Mouse (Mus musculus) fibroblast of lung, adult 2 months (primary cell): Measurements from ENCODE around the gene Fkbp9.

Experiments
- DNase-seq: peaks from one replicate; pipeline ENCODE4 v3.0.0-alpha.2; 2011; ENCODE audit warnings: low read depth

Gene Fkbp9

DNA sequence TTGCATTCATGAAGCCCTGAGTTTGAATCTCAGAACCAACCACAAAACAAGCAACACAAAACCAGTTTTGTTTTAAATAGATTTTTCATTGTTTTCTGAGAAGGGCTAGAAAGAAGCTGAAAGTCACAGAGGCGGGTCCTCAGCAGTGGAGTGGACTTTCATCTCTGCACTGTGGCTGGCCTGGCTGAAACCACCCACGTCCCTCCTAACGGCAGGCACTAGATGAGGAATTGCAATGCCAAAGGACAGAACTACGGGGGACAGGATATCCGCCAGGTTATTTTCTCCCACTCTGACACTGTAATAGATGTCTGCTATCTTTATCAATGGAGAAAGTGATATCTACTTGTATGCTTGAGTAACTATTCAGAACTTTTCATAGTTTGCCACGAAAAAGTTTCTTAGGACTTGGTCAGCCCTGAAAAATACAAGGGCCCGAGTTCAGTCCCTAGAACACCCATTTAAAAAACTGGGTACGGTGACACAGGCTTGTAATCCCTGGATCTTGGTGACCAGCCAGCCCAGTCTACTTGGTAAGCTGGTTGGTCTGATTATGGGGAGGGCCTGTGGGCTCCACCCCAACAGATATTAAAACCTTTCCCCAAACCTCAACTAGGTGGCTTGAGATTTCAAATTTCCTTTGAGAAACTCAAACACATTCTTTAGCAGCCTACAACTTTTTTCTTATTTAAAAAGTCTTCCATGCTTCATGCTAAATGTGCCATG lies 74.4 kb downstream of the Fkbp9 start:
- DNase-seq, result no peak

DNA sequence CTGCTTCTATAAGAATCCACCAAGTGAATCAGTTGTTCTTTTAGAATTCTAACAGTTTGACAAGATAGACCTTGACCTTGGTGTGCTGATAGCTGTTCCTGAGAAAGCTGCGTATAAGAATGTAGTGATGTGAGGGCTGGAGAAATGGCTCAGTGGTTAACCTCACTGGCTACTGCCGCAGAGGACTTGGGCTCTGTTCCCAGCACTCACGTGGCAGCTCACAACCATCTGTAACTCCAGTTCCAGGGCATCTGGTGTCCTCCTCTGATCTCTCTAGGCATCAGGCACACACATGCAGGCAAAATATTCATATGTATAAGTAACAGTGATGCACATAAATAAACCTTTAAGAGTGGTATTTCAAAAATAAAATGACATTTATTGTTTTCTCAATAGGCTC lies 76.1 kb downstream of the Fkbp9 start:
- DNase-seq, result no peak

DNA sequence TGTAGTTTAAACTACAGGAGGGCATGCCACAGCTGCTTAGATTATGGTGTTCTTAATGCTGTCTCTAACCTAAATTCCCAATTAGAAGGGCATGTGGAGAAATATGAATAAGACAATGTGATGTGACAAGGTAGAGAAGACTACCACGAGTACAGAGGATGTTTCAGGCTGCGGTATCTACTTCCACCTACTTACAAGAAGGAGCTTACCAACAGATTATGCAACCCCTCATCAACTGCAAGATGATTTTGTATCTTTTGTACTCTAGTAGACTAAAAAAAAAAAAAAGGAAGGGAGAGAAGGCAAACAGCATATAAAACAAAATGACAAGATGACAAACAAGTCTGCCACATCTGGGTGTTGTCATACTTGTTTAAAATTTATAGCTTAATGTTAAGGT lies 76.5 kb downstream of the Fkbp9 start:
- DNase-seq, result no peak

DNA sequence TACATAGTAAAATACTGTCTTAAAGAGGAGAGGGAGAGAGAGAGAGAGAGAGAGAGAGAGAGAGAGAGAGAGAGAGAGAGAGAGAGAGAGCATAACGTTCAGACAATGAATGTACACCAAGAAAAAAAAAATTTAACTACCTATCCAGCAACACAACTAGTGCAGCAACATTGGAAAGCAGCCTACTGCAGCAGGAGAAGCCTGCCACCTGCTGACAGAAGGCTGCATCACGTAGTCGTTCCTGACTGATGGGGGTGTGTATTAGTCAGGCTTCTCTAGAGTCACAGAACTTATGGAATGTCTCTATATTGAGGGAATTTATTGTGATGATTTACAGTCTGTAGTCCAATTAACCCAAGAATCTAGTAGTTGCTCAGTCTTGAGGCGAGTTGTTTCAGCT lies 77.1 kb downstream of the Fkbp9 start:
- peak; percentile 40 for DNase-seq

DNA sequence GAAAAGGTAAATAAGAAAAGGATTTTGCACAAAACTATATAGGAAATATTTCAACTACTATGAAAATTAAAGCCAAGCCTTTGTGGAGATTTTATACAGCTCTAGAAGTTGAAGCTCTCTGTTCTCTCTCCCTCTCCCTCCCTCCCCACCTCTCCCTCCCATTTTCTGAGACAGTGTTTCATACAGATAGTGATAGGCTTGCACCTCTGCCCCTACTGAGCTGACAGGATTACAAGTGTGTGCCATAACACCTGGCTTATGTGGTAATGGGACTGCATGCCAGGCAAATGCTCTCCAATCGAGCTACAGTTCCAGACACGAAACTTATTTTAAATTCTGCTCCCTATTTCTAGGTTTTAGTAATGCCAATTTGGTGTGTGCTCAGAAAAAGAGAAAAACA lies 79.1 kb downstream of the Fkbp9 start:
- DNase-seq, result no peak

DNA sequence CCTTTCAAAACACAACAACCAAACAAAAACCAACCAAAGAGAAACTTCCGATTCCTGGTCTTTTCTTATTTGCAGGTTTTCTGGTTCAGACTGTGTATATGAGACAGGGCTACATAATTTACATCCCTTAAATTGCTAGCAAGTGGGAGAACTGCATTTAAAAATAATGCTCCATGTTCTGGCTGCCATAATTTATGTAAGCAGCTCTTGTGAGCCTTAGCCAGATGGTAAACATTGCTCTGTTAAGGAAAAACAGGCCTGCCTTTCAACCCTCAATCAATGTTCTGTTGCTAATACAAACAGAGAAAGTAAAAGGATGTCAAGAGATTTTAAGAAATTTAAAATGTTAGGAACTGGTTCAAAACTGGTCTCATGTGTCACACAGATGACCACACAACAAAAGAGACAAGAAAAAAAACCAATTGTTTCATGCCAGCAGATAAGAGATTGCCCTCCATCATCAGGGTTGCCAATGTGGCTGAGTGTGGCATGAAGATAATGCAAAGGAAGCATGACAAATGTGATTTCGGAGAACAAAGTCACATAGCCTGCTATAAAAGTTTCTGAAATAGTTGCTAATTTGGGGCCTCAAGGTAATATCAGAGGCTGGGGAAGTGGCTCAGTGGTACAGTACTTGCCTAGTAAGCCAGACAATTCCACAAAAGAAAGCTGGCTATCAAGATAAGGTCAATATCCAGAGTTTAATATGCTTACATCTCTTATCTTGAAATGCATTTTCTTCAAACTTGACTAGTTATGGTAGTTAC lies 81.4 kb downstream of the Fkbp9 start:
- DNase-seq, result no peak

DNA sequence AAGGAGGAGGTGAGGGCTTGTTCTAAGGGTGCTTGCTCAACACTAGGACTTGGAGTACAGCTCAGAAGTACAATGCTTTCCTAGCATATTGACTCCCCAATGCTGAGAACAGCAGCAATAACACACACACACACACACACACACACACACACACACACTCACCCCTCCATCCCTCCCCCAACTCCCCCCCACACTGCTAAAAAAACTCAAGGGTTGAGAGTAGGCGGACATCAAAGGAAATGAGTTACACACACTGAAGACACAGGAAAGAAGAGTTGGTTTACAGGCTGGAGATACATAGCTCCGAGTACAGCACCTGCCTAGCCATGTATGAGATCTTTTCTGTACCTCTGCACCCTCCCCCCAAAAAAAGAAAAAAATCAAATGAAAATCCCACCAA lies 84.4 kb downstream of the Fkbp9 start:
- no peak for DNase-seq

DNA sequence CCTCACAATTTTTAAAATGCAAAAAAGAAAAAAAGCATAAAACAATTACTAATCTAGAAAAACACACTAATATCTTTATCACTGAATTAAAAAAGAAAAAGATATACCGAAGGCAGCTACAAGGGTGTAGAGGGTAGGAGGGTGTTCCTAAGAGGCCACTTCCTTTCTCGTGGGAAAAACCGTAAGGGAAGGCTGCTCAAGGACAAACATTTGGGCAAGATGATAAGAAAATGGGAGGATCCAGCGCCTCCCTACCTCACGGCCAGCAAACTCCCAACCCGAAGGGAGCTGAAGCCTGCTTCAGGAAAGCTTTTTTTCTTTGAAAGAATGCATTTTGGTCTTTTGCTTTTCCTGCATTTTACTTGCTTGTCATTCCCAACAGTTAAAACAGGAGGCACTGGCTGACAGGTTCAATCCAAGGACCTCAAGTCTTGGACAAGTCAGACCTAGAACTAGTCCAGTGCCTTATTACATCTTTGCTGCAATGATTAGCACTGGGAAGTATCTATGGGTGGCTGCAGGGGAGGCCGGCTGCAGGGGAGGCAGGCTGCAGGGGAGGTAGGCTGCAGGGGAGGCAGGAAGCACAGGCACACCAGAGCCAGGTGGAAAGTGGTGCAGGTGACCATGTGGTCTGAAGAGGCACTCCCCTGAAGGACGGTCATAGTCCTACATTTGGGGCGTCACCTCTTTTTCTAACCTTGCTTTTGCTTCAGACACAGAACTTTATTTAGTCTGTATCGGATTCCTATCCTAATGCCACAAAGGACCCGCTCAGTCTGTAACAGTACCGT lies 85.9 kb downstream of the Fkbp9 start:
- DNase-seq, result no peak

DNA sequence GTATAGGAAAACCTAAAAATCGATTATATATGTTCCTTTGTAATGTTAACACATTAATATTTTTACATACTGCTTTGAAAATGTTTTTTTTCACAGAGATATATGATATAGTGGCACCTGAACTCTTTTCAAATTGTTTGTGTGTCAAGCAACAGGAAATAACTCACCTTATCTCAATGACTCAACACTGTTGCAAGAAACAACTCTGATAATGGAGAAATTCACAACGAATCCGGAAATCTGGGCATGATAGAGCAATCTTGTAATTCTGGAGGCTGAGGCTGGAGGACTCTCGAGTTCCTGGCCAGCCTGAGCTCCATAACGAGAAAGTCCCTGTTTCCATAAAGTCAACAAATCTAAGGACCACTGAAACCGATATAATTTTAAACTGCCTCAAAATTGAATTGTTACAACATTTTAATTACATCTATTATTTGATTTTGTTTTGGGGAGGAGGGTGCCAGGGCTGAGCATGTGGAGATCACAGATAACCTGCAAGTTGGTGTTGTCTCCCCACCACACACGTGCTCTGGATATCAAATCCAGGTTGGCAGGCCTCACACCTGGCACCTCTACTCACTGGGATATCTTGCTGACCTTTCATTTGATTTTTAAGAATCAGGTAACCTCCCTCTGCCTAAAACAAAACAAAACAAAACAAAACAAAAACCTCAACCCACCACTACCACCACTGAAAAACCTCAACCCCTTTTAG lies 87.6 kb downstream of the Fkbp9 start:
- no peak for DNase-seq

DNA sequence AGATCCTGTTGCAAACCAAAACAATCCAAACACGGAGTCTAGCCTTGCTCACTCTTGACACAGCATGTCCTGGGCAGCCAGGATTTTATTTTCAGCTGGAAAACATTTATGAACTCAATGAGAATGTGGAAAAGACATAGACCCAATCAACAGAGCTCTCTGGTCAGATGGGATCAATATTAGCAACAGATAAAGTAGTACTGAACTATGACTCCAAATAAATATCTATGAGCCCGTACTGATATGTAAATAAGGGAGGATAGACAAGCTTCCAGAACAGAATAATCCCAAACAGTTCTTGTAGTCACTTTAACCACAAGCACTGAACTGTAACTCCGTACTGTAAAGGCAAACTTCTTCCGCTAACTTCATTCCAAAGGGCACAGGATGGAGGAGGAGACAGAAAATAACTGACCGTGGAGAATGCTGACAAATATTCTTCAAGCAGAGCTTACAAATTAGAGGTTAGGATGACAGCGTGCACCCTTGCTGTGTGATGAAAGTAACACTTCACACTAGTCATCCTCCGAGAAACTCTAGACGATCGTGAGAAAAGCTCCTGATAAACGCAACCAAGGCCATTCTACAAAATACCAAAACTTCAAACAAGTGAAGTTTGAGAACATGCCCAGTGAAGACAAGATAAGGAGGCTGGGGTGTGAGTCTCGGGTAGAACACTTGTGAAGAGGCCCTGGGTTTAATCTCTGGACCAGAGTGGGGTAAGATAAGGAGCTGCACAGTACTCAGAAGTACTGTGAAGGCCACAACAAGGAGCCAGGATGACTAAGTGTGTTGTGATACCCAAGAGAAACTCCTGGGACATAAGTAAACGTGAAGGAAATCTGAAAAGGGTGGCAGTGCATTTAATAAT lies 88.6 kb downstream of the Fkbp9 start:
- no peak for DNase-seq

DNA sequence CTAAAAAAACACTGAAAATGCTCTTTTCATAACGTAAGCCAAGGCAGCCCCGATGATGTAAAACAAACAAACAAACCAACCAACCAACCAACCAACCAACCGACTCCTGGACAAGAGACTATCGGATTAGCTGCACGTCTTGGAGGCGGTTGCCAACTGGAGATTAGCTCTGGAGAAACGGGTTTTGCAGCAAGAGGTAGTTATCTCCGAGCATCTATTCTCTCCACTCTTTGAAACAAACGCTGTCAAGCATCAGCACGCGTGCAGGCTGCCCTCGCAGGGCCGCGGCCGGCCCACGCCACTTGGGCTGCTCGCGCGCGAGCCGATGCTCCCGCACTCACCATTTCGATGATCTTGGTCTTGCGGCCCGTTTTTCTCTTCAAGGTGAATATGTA lies 91.5 kb downstream of the Fkbp9 start:
- DNase-seq, result no peak

DNA sequence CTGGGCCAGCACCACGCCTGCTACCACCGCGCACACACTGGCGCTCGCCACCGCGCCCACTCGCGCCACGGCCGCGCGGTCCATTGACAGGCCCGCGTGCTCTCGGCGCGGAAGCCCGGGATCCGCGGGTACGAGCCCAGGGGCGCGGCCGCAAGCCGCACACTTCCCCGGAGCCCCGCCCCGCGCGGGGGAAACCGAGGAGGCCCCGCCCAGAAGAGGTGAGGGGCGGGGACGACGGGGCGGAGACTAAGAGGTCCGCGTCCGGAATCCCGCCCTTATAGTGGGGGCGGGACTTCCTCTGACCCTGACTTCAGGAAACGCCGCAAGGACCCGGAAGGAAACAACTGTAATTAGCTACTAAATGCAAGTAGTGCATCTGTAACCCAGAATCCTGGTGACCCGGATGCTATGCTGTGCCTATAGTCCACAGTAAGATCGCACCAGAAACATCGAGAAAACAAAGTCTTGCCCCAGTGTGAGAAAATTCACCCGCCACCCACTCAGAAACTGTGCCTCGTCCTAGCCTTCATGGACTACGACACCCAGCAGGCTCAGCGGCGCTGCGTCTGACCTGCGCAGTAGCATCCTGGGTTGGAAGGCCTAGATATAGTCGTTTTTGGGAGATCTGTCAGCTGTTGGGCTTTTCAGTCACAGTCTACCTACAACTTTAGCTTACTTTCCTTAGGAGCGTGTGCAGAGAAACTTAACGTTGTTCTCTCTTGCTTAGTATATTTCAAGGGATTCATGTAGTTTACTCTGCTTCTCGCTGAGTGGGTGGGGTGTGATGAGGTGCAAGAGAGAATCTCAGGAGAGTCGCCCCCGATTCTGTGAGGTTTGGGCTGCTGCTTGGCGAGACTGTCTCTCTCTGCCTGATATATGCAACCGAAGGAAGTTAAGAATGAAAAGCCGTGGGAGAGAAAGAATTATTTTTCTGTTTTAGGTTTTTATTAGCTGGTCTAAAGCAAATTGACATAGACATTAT lies 92.2 kb downstream of the Fkbp9 start, which contains the start of the genes Nt5c3 and Vmn1r4:
Gene Nt5c3, minus strand, starts transcription at position 207 of the 982 bp plus-strand sequence.
Gene Vmn1r4, plus strand, starts transcription at position 290 of the 982 bp plus-strand sequence.
- peak; percentile 92 for DNase-seq
